Mouse (Mus musculus) embryonic facial prominence, embryonic 15.5 days (tissue): ENCODE data around the gene Map3k5. TPM values are rescaled to one million over a fixed set of nuclear protein-coding genes. Genes with fewer than 3 reads are reported as not detected.

Source experiments
- ATAC-seq: fragments of 200-750 bp; cut with Nextera tagmentation; 2 replicates; pipeline ENCODE4 v1.8.0; 2017; ENCODE audit warnings: low read depth, moderate TSS enrichment; ENCODE audit not compliant: insufficient number of reproducible peaks, low FRiP score, low TSS enrichment
- H3K27ac ChIP-seq: fragments of 300-500 bp; sonication (generic); replicated peaks from 2 replicates; pipeline ENCODE4 v1.5.1; 2015; ENCODE audit warnings: mild to moderate bottlenecking, inconsistent platforms
- H3K27me3 ChIP-seq: fragments of 300-500 bp; sonication (generic); 2 replicates; pipeline ENCODE4 v1.6.1; 2015; ENCODE audit warnings: inconsistent platforms
- H3K36me3 ChIP-seq: fragments of 300-500 bp; sonication (generic); 2 replicates; pipeline ENCODE4 v1.6.1; 2015; ENCODE audit warnings: mild to moderate bottlenecking, inconsistent platforms
- H3K4me1 ChIP-seq: fragments of 300-500 bp; sonication (generic); 2 replicates; pipeline ENCODE4 v1.6.1; 2015; ENCODE audit warnings: inconsistent platforms
- H3K4me2 ChIP-seq: fragments of 300-500 bp; sonication (generic); replicated peaks from 2 replicates; pipeline ENCODE4 v1.6.1; 2015; ENCODE audit warnings: mild to moderate bottlenecking, inconsistent platforms
- H3K4me3 ChIP-seq: fragments of 300-500 bp; sonication (generic); replicated peaks from 2 replicates; pipeline ENCODE4 v1.5.1; 2015; ENCODE audit warnings: mild to moderate bottlenecking, inconsistent platforms
- H3K9ac ChIP-seq: fragments of 300-500 bp; sonication (generic); 2 replicates; pipeline ENCODE4 v1.6.1; 2015; ENCODE audit warnings: inconsistent platforms
- H3K9me3 ChIP-seq: fragments of 300-500 bp; sonication (generic); replicated peaks from 2 replicates; pipeline ENCODE4 v1.6.1; 2016; ENCODE audit warnings: inconsistent platforms
- WGBS: fragments of 180-500 bp; shearing (Covaris S2); methylation state at CpG from one replicate; pipeline ENCODE4 v1.1.7; 2015; 5-methylcytosine and 5-hydroxymethylcytosine counted together
- polyA plus RNA-seq: library from polyadenylated mRNA; unstranded; fragments of >200 nt; fragmentation: Nextera tagmentation; extraction: Ambion mirVana; gene quantifications from 2 replicates; pipeline ENCODE4 v1.2.1, GENCODE M21; 2015

The Map3k5 gene
- polyA plus RNA-seq, 1 experiment from 2014 or later, result 2.1 TPM

GRCm38 (mm10) chr10:20184326-20184725 is 250.1 kb downstream of the Map3k5 start:
- WGBS, result 71% methylated on average over 4 of the region's 4 CpGs
- no peak overlapping the region for H3K27ac ChIP-seq
- H3K9me3 ChIP-seq, result no peaks in the 10 kb centered on the region
- no peak for ATAC-seq
- peaks cover 31% of the 10 kb centered on the region for H3K4me1 ChIP-seq
- H3K36me3 ChIP-seq, result no peaks in the 10 kb centered on the region
- no peak overlapping the region for H3K9ac ChIP-seq
- H3K27me3 ChIP-seq, result no peaks in the 10 kb centered on the region
- no peak overlapping the region for H3K4me3 ChIP-seq
- no peak overlapping the region for H3K4me2 ChIP-seq

GRCm38 (mm10) chr10:20185264-20185663 is 251.0 kb downstream of the Map3k5 start:
- 71% methylated on average over 4 of the region's 4 CpGs for WGBS
- H3K36me3 ChIP-seq, result no peaks in the 10 kb centered on the region
- no peaks in the 10 kb centered on the region for H3K9me3 ChIP-seq
- no peak overlapping the region for H3K4me3 ChIP-seq
- H3K27ac ChIP-seq, result no peak overlapping the region
- no peak for ATAC-seq
- H3K27me3 ChIP-seq, result no peaks in the 10 kb centered on the region
- no peak overlapping the region for H3K4me2 ChIP-seq
- H3K4me1 ChIP-seq, result peaks cover 29% of the 10 kb centered on the region
- no peak overlapping the region for H3K9ac ChIP-seq

DNA sequence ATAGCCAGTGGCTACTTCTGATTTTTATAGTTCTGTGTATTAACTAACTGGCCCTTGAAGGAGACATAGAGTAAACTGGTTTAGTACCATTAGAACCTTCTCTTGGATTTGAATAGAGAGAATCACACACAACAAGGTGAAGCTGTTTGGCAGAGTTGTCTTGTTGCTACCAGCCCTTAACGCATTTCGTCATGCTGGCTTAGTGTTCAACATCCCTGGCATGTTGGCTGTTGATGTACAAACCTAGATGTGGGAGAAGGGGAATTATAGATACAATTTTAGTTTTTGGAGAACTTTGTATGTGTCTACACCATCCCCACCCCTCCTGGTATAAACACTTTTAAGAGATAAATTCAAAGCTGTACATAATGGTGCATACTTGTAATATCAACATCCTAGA is 251.5 kb downstream of the Map3k5 start:
- Histone ChIP-seq H3K9ac (no peak overlapping the region), H3K27ac (no peak overlapping the region), H3K4me2 (no peak overlapping the region), H3K9me3 (no peaks in the 10 kb centered on the region), H3K27me3 (no peaks in the 10 kb centered on the region), H3K4me3 (no peak overlapping the region), H3K4me1 (peaks cover 28% of the 10 kb centered on the region), H3K36me3 (no peaks in the 10 kb centered on the region)
- WGBS, result 83% methylated on average over 2 of the region's 2 CpGs
- no peak for ATAC-seq

DNA sequence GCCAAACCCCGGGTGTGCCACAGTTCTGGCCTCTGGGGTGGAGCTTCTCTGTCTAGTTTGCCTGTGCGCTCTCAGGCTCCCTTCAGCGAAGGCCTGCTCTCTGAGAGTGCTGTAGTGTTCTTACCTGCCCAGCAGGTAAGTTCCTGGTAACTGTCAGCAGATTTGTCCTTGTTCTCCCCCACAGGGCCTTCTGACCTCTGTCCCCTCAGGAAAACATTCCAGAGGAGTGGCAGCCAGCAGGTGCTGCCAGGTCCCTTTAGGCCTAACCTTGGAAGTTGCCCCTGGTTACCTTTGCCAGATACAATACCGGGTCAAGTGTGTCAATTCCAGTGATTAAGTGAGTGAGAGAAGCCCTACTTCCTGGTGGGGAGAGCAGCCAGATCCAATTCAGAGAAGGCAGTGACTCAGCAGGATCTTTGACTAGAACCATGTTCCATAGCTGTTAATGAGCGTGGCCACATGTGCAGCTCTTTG is 252.6 kb downstream of the Map3k5 start:
- Histone ChIP-seq H3K27ac (no peak overlapping the region), H3K4me2 (no peak overlapping the region), H3K4me3 (no peak overlapping the region), H3K27me3 (no peaks in the 10 kb centered on the region), H3K9ac (no peak overlapping the region), H3K36me3 (no peaks in the 10 kb centered on the region), H3K9me3 (no peaks in the 10 kb centered on the region), H3K4me1 (peaks cover 18% of the 10 kb centered on the region)
- WGBS, result 74% methylated on average over 5 of the region's 5 CpGs
- no peak for ATAC-seq

GRCm38 (mm10) chr10:20190139-20190747 is 256.0 kb downstream of the Map3k5 start:
- WGBS, result 81% methylated on average over 6 of the region's 6 CpGs
- no peak overlapping the region for H3K27ac ChIP-seq
- no peaks in the 10 kb centered on the region for H3K36me3 ChIP-seq
- no peak overlapping the region for H3K4me3 ChIP-seq
- H3K4me1 ChIP-seq, result peaks cover 5% of the 10 kb centered on the region; the same call in 1 of the 2 replicates
- no peak overlapping the region for H3K4me2 ChIP-seq
- no peaks in the 10 kb centered on the region for H3K27me3 ChIP-seq
- H3K9me3 ChIP-seq, result no peaks in the 10 kb centered on the region
- no peak overlapping the region for H3K9ac ChIP-seq
- ATAC-seq, result no peak

Other genes starting within 250 kb of the Map3k5 start
- 0.56 and 0.68 TPM in 2 replicates for gene Il20ra, start 221.9 kb upstream of the Map3k5 start, polyA plus RNA-seq
- 0.96 and 1.0 TPM in 2 replicates for gene Slc35d3, start 83.0 kb upstream of the Map3k5 start, polyA plus RNA-seq
- gene Pex7, start 26.8 kb upstream of the Map3k5 start, polyA plus RNA-seq, result 30.3 TPM in 2 replicates
- gene Map7, start 214.0 kb downstream of the Map3k5 start, polyA plus RNA-seq, result 17.5 and 18.4 TPM in 2 replicates